Mouse (Mus musculus) spleen, postnatal 4 days (tissue): ENCODE measurements at regions not wholly inside any gene's neighbourhood (a gene's known extent, or its start where the extent isn't known, plus 50 kb on each side); places are given as distances from the start of the nearest gene placed in this dataset.

Source experiments
- DNase-seq, 2 experiments: peaks; one replicate each; pipeline ENCODE4 v3.0.0; 2022; ENCODE audit warnings: low spot score in 2 of 2

DNA sequence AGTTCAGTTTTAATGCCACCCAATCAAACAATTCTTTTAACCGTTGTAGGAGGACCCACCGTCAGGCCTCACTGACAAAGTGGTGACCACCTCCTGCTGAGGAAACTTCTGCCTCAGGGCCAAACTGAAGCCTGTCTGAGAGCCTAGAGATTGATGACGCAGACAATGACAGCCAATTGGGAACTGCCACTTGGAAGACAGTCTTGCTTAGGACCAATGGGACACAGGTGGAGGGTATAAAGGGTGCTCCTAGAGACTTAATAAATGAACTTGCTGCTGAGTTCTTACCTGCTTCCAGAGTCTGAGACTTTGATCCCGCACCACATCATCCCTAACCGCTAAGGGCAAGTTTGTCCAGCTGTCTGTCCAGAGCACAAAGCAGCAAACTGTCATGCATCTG, 80.0 kb downstream of the Tbx4 start:
- no peak for DNase-seq

DNA sequence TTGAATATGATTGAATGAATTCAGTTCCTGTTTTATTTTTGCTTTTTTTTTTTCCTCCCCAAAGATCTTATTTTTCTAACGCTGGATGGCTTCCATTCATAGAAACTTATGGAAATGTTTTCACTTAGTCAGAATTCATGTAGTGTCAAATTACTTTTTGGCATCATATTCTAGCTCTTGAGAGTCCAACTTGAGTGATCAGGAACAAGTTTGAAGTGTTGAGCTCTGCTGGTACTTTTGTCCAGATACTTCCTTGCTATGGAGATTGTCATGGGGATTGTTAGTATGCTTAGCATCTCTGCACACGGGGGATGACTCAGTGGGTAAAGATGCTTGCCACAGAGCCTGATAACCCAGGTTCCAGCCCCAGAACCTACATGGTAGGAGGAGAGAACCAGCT, 84.1 kb downstream of the Tbx4 start:
- no peak for DNase-seq

- DNase-seq, result peak; percentile 35 to 74
Measured at GRCm38 (mm10) chr11:85972385-85972784, 86.2 kb downstream of the Tbx4 start.

DNA sequence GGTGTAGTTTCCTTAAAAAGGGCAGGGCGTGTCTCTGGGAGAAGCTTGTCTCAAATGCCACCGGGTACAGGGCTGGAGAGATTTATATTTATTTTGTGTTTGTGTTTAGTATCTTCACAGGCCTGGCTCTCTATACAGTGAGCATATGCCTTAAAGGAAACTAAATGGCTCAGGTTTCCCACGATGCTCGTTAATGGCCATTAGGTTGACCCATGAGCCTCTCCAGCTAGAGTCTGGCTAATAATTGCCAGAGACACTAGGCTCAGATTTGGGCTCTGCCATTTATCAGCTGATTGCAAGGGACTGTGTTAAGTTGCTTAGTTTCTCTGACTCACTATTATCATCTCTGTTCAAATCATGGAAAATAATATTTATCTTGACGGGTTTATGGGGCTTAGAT, 87.5 kb downstream of the Tbx4 start:
- no peak for DNase-seq

- no peak for DNase-seq
Measured at GRCm38 (mm10) chr11:85976693-85977434, 90.6 kb downstream of the Tbx4 start.

DNA sequence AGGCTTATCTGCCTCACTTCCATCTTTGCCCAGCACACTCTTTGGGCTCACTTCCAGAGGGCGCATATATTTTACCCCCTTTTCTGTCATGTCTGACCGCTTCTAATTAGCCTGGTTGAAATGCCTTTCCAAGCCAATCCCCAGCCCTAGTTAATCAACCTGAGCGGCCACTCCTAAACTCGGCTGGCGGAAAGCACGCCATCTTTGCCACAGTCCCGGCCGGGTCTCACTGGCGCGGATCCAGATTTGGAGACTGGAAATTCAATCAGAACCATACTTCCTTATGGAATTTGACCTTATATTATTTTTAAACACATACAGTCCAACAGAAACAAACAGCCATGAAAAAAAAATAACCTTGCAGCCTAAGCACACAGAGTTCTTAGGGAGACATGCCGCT, 94.2 kb downstream of the Tbx4 start:
- no peak for DNase-seq

- DNase-seq, result no peak
Measured at GRCm38 (mm10) chr11:85981561-85981960, 95.3 kb downstream of the Tbx4 start.

DNA sequence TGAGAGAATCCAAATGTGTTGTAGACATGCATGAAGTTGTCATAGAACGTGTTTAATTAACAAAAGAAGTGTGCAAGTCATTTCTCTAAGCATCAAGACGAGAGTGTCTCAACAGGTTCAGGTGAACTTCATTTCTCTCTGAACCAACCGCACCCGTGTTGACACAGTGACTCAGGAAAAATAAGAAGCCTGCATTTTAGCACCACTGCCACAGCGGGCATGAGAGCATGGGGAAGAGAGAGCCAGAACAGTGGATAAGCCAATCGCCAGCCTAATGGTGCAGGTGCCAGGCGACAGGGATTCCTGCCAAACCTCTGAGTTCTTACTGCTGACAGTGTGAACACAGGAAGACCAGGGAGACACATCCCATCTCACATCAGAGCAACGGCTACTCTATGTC, 100.1 kb downstream of the Tbx4 start:
- no peak for DNase-seq

- no peak for DNase-seq
Measured at GRCm38 (mm10) chr11:85987181-85987580, 101.0 kb downstream of the Tbx4 start.

DNA sequence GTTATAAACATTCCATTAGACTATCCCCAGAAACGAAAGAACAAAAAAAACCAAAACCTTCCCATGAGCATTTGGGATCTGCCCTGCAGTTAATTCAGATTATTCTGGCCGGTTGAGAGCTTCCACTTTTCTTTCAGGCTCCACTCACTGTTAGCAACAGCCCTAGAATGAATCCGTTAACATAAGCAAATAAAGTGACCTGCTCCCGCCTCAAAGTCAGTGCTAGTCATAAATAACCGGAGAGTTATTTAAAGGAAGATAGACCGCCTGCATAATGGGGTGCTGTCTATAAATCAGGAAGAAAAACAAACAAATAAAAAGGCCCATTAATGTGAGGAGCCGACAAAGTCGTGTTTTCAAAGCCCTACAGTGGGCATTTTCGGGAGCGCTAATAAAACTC, 103.3 kb downstream of the Tbx4 start:
- DNase-seq, result no peak

- no peak for DNase-seq
Measured at GRCm38 (mm10) chr11:85989940-85990493, 103.8 kb downstream of the Tbx4 start.

DNA sequence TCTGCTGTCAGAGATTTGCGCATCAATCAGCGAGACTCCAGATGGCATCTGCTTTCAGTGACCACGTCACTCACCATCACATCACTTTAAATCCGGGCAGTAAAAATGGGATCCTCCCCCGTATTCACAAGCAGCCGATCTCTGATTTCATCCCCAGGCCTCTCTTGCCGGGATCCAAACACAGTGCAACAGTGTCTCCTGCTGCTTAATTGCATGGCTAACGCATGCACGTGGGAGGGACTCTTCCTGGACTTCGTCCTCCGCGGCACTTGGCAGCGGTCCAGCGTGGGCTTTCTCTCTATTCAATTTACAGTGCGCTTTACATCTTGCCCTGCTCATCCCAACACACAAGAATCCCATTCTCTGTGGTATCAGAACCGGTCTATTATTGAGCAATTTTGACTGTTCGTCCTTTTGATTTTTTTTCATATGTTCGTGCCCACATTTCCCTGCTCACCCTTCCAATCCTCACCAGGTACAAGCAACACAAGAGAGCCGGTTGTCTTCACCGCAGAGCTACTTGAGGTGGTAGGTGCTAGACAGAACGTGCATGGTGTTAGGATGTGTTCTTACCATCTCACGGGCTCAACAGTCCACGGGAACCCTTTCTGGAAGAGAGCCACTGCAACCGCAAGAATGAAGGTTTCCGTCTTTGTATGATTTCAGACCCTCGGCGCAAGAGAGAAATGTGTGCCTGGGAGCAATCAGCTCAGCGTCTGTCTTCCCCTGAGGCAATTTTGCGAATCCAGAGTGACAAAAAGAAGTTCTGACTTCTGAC, 109.3 kb downstream of the Tbx4 start:
- DNase-seq, result no peak

DNA sequence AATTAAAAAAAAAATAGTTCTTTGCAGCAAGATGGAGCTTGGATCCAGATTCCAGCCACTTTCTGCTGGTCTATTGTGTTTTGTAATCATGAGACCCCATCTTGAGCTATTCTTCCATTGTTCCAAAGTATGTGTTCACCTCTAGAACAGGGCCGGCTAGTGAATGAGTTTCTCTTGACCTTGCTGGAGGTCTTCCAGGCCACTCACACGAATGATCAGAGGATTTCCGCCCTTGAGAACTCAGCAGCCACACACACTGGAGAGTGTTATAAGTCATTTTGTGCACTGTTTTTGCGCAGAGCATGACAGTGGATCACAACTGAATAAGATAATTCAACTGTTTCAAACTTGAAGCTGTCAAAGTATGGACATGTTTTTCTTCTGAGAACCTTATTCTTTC, 110.5 kb downstream of the Tbx4 start:
- no peak for DNase-seq

DNA sequence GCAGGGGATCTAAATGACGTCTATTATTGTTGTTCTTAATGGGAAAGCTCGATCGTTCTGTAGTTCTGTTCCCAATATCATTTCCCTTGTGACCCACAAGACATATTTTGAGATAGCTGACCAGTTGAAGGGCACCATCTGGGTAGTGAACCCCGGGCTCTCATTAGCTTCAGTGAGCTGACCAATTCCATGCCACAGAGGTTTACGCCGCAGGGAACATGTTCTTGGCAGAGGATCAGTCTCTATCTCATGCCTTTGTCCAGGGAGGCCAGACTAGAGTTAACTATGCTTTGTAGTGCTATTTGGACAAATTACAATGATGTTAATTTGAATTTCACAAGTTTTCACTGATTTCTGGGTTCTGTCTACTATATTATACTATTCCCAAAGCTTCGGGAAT, 117.1 kb downstream of the Tbx4 start:
- no peak for DNase-seq

GRCm38 (mm10) chr11:86005284-86005683, 119.1 kb downstream of the Tbx4 start:
- no peak for DNase-seq

GRCm38 (mm10) chr11:86005899-86006445, 119.8 kb downstream of the Tbx4 start:
- DNase-seq, result no peak

- no peak for DNase-seq
Measured at GRCm38 (mm10) chr11:86006859-86007258, 120.6 kb downstream of the Tbx4 start.
